Mouse (Mus musculus) lung, postnatal 10 days (tissue): ENCODE results near the gene Pidd1.
"Not testable (repeated sequence)": the region's sequence is repeated elsewhere in the genome, so short reads cannot be mapped to it uniquely, and the experiment has no call there.

Experiments
- DNase-seq: peaks from one replicate; pipeline ENCODE4 v3.0.0; 2021

The Pidd1 gene

GRCm38 (mm10) chr7:141413331-141413730 is 30.5 kb downstream of the Pidd1 start:
- no peak for DNase-seq

GRCm38 (mm10) chr7:141411667-141412066 is 32.2 kb downstream of the Pidd1 start:
- no peak for DNase-seq

GRCm38 (mm10) chr7:141410631-141411030 is 33.2 kb downstream of the Pidd1 start:
- DNase-seq, result no peak

GRCm38 (mm10) chr7:141408833-141409232 is 35.0 kb downstream of the Pidd1 start:
- DNase-seq, result peak; percentile 91

- DNase-seq, result not testable (repeated sequence)
These were observed 36.2 kb downstream of the Pidd1 start for GRCm38 (mm10) chr7:141407670-141408069.

- DNase-seq, result no peak
These were observed 38.4 kb downstream of the Pidd1 start for GRCm38 (mm10) chr7:141405466-141405865.

GRCm38 (mm10) chr7:141403305-141403704 is 40.5 kb downstream of the Pidd1 start:
- DNase-seq, result peak; percentile 69

GRCm38 (mm10) chr7:141395348-141395747 is 48.5 kb downstream of the Pidd1 start:
- DNase-seq, result no peak

- peak; percentile 85 for DNase-seq
These were observed 49.1 kb downstream of the Pidd1 start for GRCm38 (mm10) chr7:141394771-141395170.

GRCm38 (mm10) chr7:141394158-141394557 is 49.7 kb downstream of the Pidd1 start:
- no peak for DNase-seq

- DNase-seq, result no peak
These were observed 51.1 kb downstream of the Pidd1 start for GRCm38 (mm10) chr7:141392552-141393222.

GRCm38 (mm10) chr7:141391625-141392551 is 51.9 kb downstream of the Pidd1 start, which contains the start of gene Taldo1:
Gene Taldo1, plus strand, starts transcription at chr7:141392199.
- DNase-seq, result peak; percentile 99

- DNase-seq, result no peak
These were observed 53.2 kb downstream of the Pidd1 start for GRCm38 (mm10) chr7:141390326-141391259.

GRCm38 (mm10) chr7:141388487-141389109 is 55.2 kb downstream of the Pidd1 start:
- DNase-seq, result no peak
